Mouse (Mus musculus): ENCODE data around the gene Ccl24. TPM values are rescaled to one million over a fixed set of nuclear protein-coding genes. Genes with fewer than 3 reads are reported as not detected.

Gene Ccl24
- total RNA-seq, 2 experiments from 2014 or later: not detected

Other genes with a start within 250 kb of the Ccl24 start
- 0.57 and 2.0 TPM in 2 replicates for gene Fkbp6, start 223.0 kb downstream of the Ccl24 start, total RNA-seq (2014; fragmentation: Nextera tagmentation)
- gene Fkbp6, start 223.0 kb downstream of the Ccl24 start, total RNA-seq (2017): not detected in 2 replicates
- not detected in 2 replicates for gene Trim50, start 219.8 kb downstream of the Ccl24 start, total RNA-seq (2014; fragmentation: Nextera tagmentation)
- not detected in 2 replicates for gene Trim50, start 219.8 kb downstream of the Ccl24 start, total RNA-seq (2017)
- gene Nsun5, start 203.1 kb downstream of the Ccl24 start, total RNA-seq (2014; fragmentation: Nextera tagmentation): 36.6 and 54.3 TPM in 2 replicates
- gene Nsun5, start 203.1 kb downstream of the Ccl24 start, total RNA-seq (2017): 29.7 and 32.5 TPM in 2 replicates
- 83.2 and 90.6 TPM in 2 replicates for gene Pom121, start 178.5 kb downstream of the Ccl24 start, total RNA-seq (2014; fragmentation: Nextera tagmentation)
- gene Pom121, start 178.5 kb downstream of the Ccl24 start, total RNA-seq (2017): 10.4 and 11.1 TPM in 2 replicates
- gene Hip1, start 27.9 kb downstream of the Ccl24 start, total RNA-seq (2014; fragmentation: Nextera tagmentation): 0.79 and 1.2 TPM in 2 replicates
- gene Hip1, start 27.9 kb downstream of the Ccl24 start, total RNA-seq (2017): 0.19 and 0.23 TPM in 2 replicates
- gene Ccl26, start 9.5 kb downstream of the Ccl24 start, total RNA-seq (2014; fragmentation: Nextera tagmentation): not detected in 2 replicates
- not detected in 2 replicates for gene Ccl26, start 9.5 kb downstream of the Ccl24 start, total RNA-seq (2017)
- 25.2 and 47.5 TPM in 2 replicates for gene Rhbdd2, start 59.6 kb upstream of the Ccl24 start, total RNA-seq (2014; fragmentation: Nextera tagmentation)
- gene Rhbdd2, start 59.6 kb upstream of the Ccl24 start, total RNA-seq (2017): 9.5 and 11.2 TPM in 2 replicates
- gene Por, start 97.0 kb upstream of the Ccl24 start, total RNA-seq (2014; fragmentation: Nextera tagmentation): 49.6 and 57.4 TPM in 2 replicates
- 58.7 and 73.2 TPM in 2 replicates for gene Por, start 97.0 kb upstream of the Ccl24 start, total RNA-seq (2017)
- 11.2 and 14.3 TPM in 2 replicates for gene Tmem120a, start 171.4 kb upstream of the Ccl24 start, total RNA-seq (2014; fragmentation: Nextera tagmentation)
- 12.1 and 15.7 TPM in 2 replicates for gene Tmem120a, start 171.4 kb upstream of the Ccl24 start, total RNA-seq (2017)
- gene Styxl1, start 205.3 kb upstream of the Ccl24 start, total RNA-seq (2014; fragmentation: Nextera tagmentation): 3.0 TPM in 1 of 2 replicates, not detected in the other
- not detected in 2 replicates for gene Styxl1, start 205.3 kb upstream of the Ccl24 start, total RNA-seq (2017)
- gene Mdh2, start 205.4 kb upstream of the Ccl24 start, total RNA-seq (2014; fragmentation: Nextera tagmentation): 441 and 446 TPM in 2 replicates
- gene Mdh2, start 205.4 kb upstream of the Ccl24 start, total RNA-seq (2017): 207 and 288 TPM in 2 replicates
- gene Srrm3, start 233.8 kb upstream of the Ccl24 start, total RNA-seq (2014; fragmentation: Nextera tagmentation): not detected in 2 replicates
- gene Srrm3, start 233.8 kb upstream of the Ccl24 start, total RNA-seq (2017): not detected in 2 replicates

Measured in megakaryocyte-erythroid progenitor cell, adult 5-6 weeks (primary cell).